Mouse (Mus musculus) hindbrain, postnatal 0 days (tissue): ENCODE measurements around the gene Gm37240. TPM values are rescaled to one million over a fixed set of nuclear protein-coding genes. Genes with fewer than 3 reads are reported as not detected.

ENCODE experiments used
- ATAC-seq: fragments of 200-750 bp; cut with Nextera tagmentation; 2 replicates; pipeline ENCODE4 v1.8.0; 2017; ENCODE audit warnings: mild to moderate bottlenecking, moderate TSS enrichment, moderate library complexity
- DNase-seq: peaks from one replicate; pipeline ENCODE4 v3.0.0-alpha.2; 2015; ENCODE audit warnings: low spot score
- H3K27ac ChIP-seq: fragments of 300-500 bp; sonication (generic); 2 replicates; pipeline ENCODE4 v1.5.1; 2014; ENCODE audit warnings: mild to moderate bottlenecking
- H3K27me3 ChIP-seq: fragments of 300-500 bp; sonication (generic); 2 replicates; pipeline ENCODE4 v1.6.1; 2014; ENCODE audit warnings: low read length, mixed read lengths; ENCODE audit not compliant: insufficient read depth
- H3K36me3 ChIP-seq: fragments of 300-500 bp; sonication (generic); 2 replicates; pipeline ENCODE4 v1.6.1; 2014; ENCODE audit warnings: low read length, mixed read lengths; ENCODE audit not compliant: insufficient read depth
- H3K4me1 ChIP-seq: fragments of 300-500 bp; sonication (generic); 2 replicates; pipeline ENCODE4 v1.6.1; 2014; ENCODE audit warnings: antibody characterized with exemption, low read length, mixed read lengths; ENCODE audit not compliant: insufficient read depth
- H3K4me2 ChIP-seq: fragments of 300-500 bp; sonication (generic); 2 replicates; pipeline ENCODE4 v1.6.1; 2014; ENCODE audit warnings: low read depth, mild to moderate bottlenecking, low read length, moderate library complexity, mixed read lengths
- H3K4me3 ChIP-seq: fragments of 300-500 bp; sonication (generic); 2 replicates; pipeline ENCODE4 v1.5.1; 2014; ENCODE audit warnings: low read length
- H3K9ac ChIP-seq: fragments of 300-500 bp; sonication (generic); replicated peaks from 2 replicates; pipeline ENCODE4 v1.6.1; 2014; ENCODE audit warnings: mild to moderate bottlenecking, low read length, moderate library complexity, mixed read lengths
- H3K9me3 ChIP-seq: fragments of 300-500 bp; sonication (generic); 2 replicates; pipeline ENCODE4 v1.6.1; 2016; ENCODE audit warnings: low read length, mixed read lengths
- CTCF ChIP-seq: IDR thresholded peaks from 2 replicates; pipeline ENCODE4 v1.5.1; 2016; ENCODE audit warnings: antibody characterized with exemption, control low read depth, low read depth
- WGBS: fragments of 180-500 bp; shearing (Covaris S2); extraction: QIAGEN DNeasy Blood & Tissue Kit; methylation state at CpG from one replicate; pipeline ENCODE4 v1.1.7; 2014; 5-methylcytosine and 5-hydroxymethylcytosine counted together
- polyA plus RNA-seq: library from polyadenylated mRNA; unstranded; fragments of >200 nt; fragmentation: Nextera tagmentation; extraction: Ambion mirVana; gene quantifications from 2 replicates; pipeline ENCODE4 v1.2.1, GENCODE M21; 2015
- total RNA-seq: library from RNA; depleted of rRNA; stranded (reverse); fragments of >200 nt; gene quantifications from 2 replicates; pipeline ENCODE4 v1.2.3, GENCODE M21; 2014

The Gm37240 gene
- total and polyA plus RNA-seq, 2 experiments from 2014 or later: 1.5 TPM; not detected in 1

GRCm38 (mm10) chr3:85738591-85738990 lies 148.7 kb downstream of the Gm37240 start:
- H3K9ac ChIP-seq: no peak overlapping the region
- DNase-seq: no peak
- H3K36me3 ChIP-seq: no peaks in the 10 kb centered on the region
- H3K4me1 ChIP-seq: no peaks in the 10 kb centered on the region
- H3K4me3 ChIP-seq: no peak overlapping the region
- H3K9me3 ChIP-seq: no peaks in the 10 kb centered on the region
- no peak for ATAC-seq
- WGBS: 71% methylated on average over 3 of the region's 3 CpGs
- no peaks in the 10 kb centered on the region for H3K27me3 ChIP-seq
- no peak for TF ChIP-seq CTCF
- H3K4me2 ChIP-seq: no peak overlapping the region
- H3K27ac ChIP-seq: no peak overlapping the region

DNA sequence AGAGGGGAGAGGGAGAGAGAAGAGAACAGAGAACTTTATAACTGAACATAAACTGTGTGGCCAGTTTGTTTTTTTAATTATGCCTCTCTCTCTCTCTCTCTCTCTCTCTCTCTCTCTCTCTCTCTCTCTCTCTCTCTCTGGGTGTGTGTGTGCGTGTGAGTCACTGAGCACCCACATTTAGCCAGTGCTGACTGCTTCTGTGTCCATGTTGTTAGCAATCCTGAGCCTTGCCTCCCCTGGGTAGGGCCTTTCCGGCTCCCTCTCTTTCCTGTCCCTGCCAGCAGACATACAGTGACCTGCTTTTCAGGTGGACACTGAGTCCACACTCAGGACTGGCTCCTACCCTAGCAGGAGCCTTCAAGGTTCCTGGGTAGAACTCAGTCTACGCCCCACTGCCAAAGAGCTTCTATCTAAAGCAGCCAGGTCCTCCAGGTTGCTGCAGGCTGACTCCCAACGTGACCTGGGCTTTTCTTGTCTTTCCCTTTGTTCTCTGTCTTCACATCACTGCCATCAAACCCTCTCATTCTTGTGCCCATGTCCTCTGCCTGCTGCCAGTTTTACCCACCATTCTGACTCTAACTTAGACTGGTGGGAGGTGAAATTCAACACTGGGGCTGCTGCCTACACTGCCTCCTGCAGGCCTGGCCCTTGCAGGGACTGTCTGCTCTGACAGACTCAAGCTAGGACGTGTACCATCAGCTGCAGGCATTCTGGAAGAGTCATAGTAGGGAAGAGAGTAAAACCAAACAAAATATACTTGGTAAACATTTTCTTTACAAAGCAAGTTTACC lies 153.2 kb downstream of the Gm37240 start:
- H3K4me2 ChIP-seq: no peak overlapping the region
- H3K4me3 ChIP-seq: no peak overlapping the region
- H3K9me3 ChIP-seq: no peaks in the 10 kb centered on the region
- no peak overlapping the region for H3K27ac ChIP-seq
- H3K9ac ChIP-seq: no peak overlapping the region
- no peaks in the 10 kb centered on the region for H3K36me3 ChIP-seq
- TF ChIP-seq CTCF: peak; percentile 21
- DNase-seq (no peak), ATAC-seq (no peak)
- no peaks in the 10 kb centered on the region for H3K4me1 ChIP-seq
- H3K27me3 ChIP-seq: no peaks in the 10 kb centered on the region
- WGBS: 72% methylated on average over 5 of the region's 5 CpGs

DNA sequence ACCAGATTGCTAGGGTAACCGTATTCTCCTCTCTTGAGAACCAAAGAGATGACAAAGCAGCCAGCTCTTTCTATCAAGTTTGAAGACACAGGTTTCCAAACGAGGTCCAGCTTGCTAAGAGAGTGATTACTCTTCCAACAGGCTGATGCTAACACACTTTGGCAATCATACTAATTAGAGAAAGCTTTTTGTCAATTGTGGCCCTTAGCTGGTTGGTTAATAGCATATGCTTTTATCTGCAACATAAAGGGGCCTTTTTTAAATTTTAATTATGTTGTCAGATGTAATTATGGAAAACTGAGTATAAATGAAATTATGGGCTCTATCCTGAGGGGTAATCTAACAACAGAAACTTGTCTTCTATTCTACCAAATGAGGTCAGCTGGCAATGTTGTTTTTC lies 160.1 kb downstream of the Gm37240 start:
- Histone ChIP-seq H3K36me3 (no peaks in the 10 kb centered on the region), H3K9me3 (no peaks in the 10 kb centered on the region), H3K4me1 (no peaks in the 10 kb centered on the region), H3K27me3 (no peaks in the 10 kb centered on the region), H3K9ac (no peak overlapping the region), H3K4me3 (no peak overlapping the region), H3K27ac (no peak overlapping the region), H3K4me2 (no peak overlapping the region)
- ATAC-seq (no peak), DNase-seq (no peak)
- 50% methylated on average over 2 of the region's 2 CpGs for WGBS
- TF ChIP-seq CTCF: no peak

- 94% methylated on average over 3 of the region's 3 CpGs for WGBS
- no peak overlapping the region for H3K9ac ChIP-seq
- no peak for DNase-seq
Measured at GRCm38 (mm10) chr3:85725971-85726370, 161.3 kb downstream of the Gm37240 start.

DNA sequence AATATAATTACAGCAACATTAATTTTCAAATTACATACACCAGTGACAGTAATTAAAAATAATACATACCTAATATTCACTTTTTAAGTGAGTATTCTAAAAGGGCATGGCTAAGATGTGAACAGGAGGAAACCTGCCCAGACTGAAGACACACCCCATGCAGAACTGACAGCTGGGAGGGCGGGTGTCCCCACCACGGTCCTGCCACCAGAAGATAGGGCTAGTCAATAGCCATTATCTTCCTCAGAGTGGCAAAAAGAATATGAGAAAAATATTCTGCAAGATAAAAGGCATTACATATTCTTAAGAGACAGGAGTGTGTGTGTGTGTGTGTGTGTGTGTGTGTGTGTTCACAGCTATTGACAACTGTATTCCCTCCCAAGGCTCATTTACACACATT lies 162.2 kb downstream of the Gm37240 start:
- Histone ChIP-seq H3K4me3 (no peak overlapping the region), H3K27me3 (no peaks in the 10 kb centered on the region), H3K27ac (no peak overlapping the region), H3K4me2 (no peak overlapping the region), H3K9ac (no peak overlapping the region), H3K4me1 (no peaks in the 10 kb centered on the region), H3K36me3 (no peaks in the 10 kb centered on the region), H3K9me3 (no peaks in the 10 kb centered on the region)
- no peak for TF ChIP-seq CTCF
- no peak for DNase-seq
- 71% methylated on average over 2 of the region's 2 CpGs for WGBS
- ATAC-seq: no peak

More at GRCm38 (mm10) chr3:85725971-85726370, 161.3 kb downstream of the Gm37240 start:
- TF ChIP-seq CTCF: no peak
- ATAC-seq: no peak
- H3K9me3 ChIP-seq: no peaks in the 10 kb centered on the region
- H3K4me3 ChIP-seq: no peak overlapping the region
- H3K27me3 ChIP-seq: no peaks in the 10 kb centered on the region
- no peak overlapping the region for H3K27ac ChIP-seq
- no peaks in the 10 kb centered on the region for H3K36me3 ChIP-seq
- H3K4me2 ChIP-seq: no peak overlapping the region
- H3K4me1 ChIP-seq: no peaks in the 10 kb centered on the region

DNA sequence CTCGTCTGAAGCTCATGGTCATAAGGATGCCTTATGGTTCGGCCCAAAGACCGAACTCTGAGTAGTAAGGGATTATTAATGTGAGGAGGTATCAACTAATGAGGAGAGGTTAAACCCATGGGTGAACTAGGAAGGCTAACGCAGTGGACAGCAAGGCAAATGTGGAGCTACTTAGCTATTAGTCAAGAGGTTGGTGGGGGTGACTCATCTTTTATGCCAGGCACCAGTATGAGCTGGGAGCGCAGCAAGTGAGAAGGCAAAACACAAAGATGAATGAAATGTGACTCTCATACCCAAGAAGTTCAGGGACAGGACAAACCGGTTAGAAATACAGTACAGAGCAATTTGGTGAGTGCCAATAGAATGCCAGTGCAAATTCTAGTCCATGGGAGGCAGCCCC lies 164.7 kb downstream of the Gm37240 start:
- H3K4me2 ChIP-seq: no peak overlapping the region
- ATAC-seq: no peak

GRCm38 (mm10) chr3:85715764-85716297 lies 171.5 kb downstream of the Gm37240 start:
- no peak for TF ChIP-seq CTCF
- ATAC-seq: no peak
- Histone ChIP-seq H3K9ac (no peak overlapping the region), H3K4me2 (no peak overlapping the region), H3K4me1 (no peaks in the 10 kb centered on the region), H3K36me3 (no peaks in the 10 kb centered on the region), H3K9me3 (no peaks in the 10 kb centered on the region), H3K27me3 (no peaks in the 10 kb centered on the region), H3K27ac (no peak overlapping the region), H3K4me3 (no peak overlapping the region)
- DNase-seq: no peak
- WGBS: 82% methylated on average over 4 of the region's 4 CpGs

More for the DNA sequence above, 164.7 kb downstream of the Gm37240 start:
- Histone ChIP-seq H3K4me3 (no peak overlapping the region), H3K27ac (no peak overlapping the region), H3K9me3 (no peaks in the 10 kb centered on the region), H3K27me3 (no peaks in the 10 kb centered on the region), H3K36me3 (no peaks in the 10 kb centered on the region), H3K9ac (no peak overlapping the region), H3K4me1 (no peaks in the 10 kb centered on the region)
- WGBS: 85% methylated on average over 6 of the region's 6 CpGs
- no peak for TF ChIP-seq CTCF
- no peak for DNase-seq
